24 mouse cellular contexts compared by ENCODE assay signal in the genomic region with DNA sequence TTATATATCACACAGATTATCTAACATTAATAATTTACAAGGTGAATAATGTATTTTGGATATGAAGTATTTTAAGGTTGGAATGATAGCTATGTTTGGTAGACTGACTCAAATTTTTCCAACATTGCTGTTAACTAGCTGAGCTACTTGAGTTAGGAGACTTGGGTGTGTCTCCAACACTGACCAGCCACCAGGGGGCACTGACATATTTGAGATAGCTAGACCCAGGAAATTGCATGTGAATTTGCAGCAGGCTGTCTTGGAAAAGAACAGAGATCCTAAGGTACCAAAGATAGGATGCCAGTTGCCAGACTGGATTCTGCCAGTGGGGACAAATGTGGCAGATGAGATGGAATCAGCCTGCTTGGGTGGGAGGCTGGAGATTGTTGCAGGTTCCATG. TPM values are rescaled to one million over a fixed set of nuclear protein-coding genes. Genes with fewer than 3 reads are reported as not detected.
A peak's percentile ranks its signal among the peaks of the same experiment; 100 is the strongest.
DNase-seq lines count a peak whose midpoint lies in the region; ATAC-seq and TF ChIP-seq lines count a peak whose summit lies in the region.
"Not testable (repeated sequence)": the region's sequence is repeated elsewhere in the genome, so short reads cannot be mapped to it uniquely, and the experiment has no call there.
"Had no signal": no experiment of that assay in that cellular context is flagged by ENCODE, and none has a peak within 500 bp of the region (broad histone marks: within the 10 kb centered on the region; RNA-seq: fewer than 3 reads in every experiment).

No protein-coding gene starts in this region.

- H3K79me2 ChIP-seq in MEL (ENCODE audit: control insufficient read depth, insufficient read depth, low read length, poor library complexity) = not testable (repeated sequence)

- TF ChIP-seq POLR2A in MEL (IDR thresholded peaks at IDR 0.05; ENCODE audit: control insufficient read depth in 1 of 2, insufficient read depth in 1 of 2, low read depth in 1 of 2, low read length in 2 of 2, poor library complexity in 1 of 2) = not testable (repeated sequence)

- 0 out of 2 replicates have a peak, but pooled peaks have one; percentile 51 for ATAC-seq in forebrain, embryonic 11.5 days (replicated peaks; ENCODE audit: low FRiP score)
- not testable (repeated sequence) for ATAC-seq in heart, postnatal 0 days (ENCODE audit: insufficient read depth, low read depth); liver, embryonic 14.5 days (ENCODE audit: insufficient read depth)
- peak; percentile 59 for ATAC-seq in megakaryocyte, adult 5-6 weeks (ENCODE audit: poor library complexity, severe bottlenecking)

- peak; percentile 6 for DNase-seq in MEL (ENCODE audit: low read depth, low spot score)
- not testable (repeated sequence) for DNase-seq in forebrain, embryonic 11.5 days (ENCODE audit: low spot score); heart, postnatal 0 days (ENCODE audit: low spot score); liver, embryonic 14.5 days (ENCODE audit: low read depth in 3 of 3, low spot score in 3 of 3)
- peak; percentile 4 for DNase-seq in kidney, adult 11 months
- peak; percentile 23 for DNase-seq in kidney, postnatal 14 days
- peak; percentile 2 for DNase-seq in right cerebral cortex, adult 18-20 months

- H3K27ac ChIP-seq in MEL (ENCODE audit: control insufficient read depth, low read depth, low read length); forebrain, embryonic 11.5 days (ENCODE audit: low read depth, low read length); heart, postnatal 0 days (ENCODE audit: low read depth); liver, embryonic 14.5 days: not testable (repeated sequence)

- TF ChIP-seq EP300 in MEL (IDR thresholded peaks at IDR 0.05; ENCODE audit: low read depth in 1 of 2, low read length in 2 of 2); heart, postnatal 0 days (IDR thresholded peaks at IDR 0.05; ENCODE audit: low read depth); liver, embryonic 14.5 days (IDR thresholded peaks at IDR 0.05; ENCODE audit: low read depth): not testable (repeated sequence)

- not testable (repeated sequence) for H3K9me3 ChIP-seq in MEL (replicated peaks; ENCODE audit: insufficient read depth, low read length); forebrain, embryonic 11.5 days (ENCODE audit: control insufficient read depth, low read length); heart, postnatal 0 days (replicated peaks; ENCODE audit: control insufficient read depth, low read length); liver, embryonic 14.5 days (ENCODE audit: control insufficient read depth, low read length)

- not testable (repeated sequence) for H3K4me3 ChIP-seq in MEL (ENCODE audit: control insufficient read depth in 1 of 2, insufficient read depth in 1 of 2, low read depth in 2 of 2, low read length in 2 of 2); forebrain, embryonic 11.5 days (ENCODE audit: low read depth, low read length); heart, postnatal 0 days (ENCODE audit: low read depth, low read length); liver, embryonic 14.5 days (ENCODE audit: insufficient read depth in 1 of 2, low read depth in 2 of 2, low read length in 2 of 2)

- not testable (repeated sequence) for H3K36me3 ChIP-seq in MEL (ENCODE audit: control insufficient read depth in 1 of 2, insufficient read depth in 2 of 2, low read length in 2 of 2); forebrain, embryonic 11.5 days (ENCODE audit: control insufficient read depth, insufficient read depth, low read length); heart, postnatal 0 days (replicated peaks; ENCODE audit: control insufficient read depth, insufficient read depth, low read length); liver, embryonic 14.5 days (replicated peaks; ENCODE audit: control insufficient read depth, insufficient read depth, low read depth)

- peak in 1 of 3 experiments; percentile 20; a peak in 2 of 6 replicates for TF ChIP-seq CTCF in MEL (IDR thresholded peaks at IDR 0.05 in 2 of 3, conservative IDR thresholded peaks at IDR 0.05 in 1 of 3; ENCODE audit: control insufficient read depth in 1 of 3, insufficient read depth in 1 of 3, low read depth in 2 of 3, low read length in 3 of 3, poor library complexity in 1 of 3, severe bottlenecking in 1 of 3)
- 0 out of 2 replicates have a peak, but pooled peaks have one; percentile 6 for TF ChIP-seq CTCF in heart, postnatal 0 days (IDR thresholded peaks at IDR 0.05; ENCODE audit: low read depth)
- 0 out of 2 replicates have a peak, but pooled peaks have one; percentile 15 for TF ChIP-seq CTCF in liver, embryonic 14.5 days (IDR thresholded peaks at IDR 0.05; ENCODE audit: low read depth)

- not testable (repeated sequence) for H3K4me1 ChIP-seq in MEL (ENCODE audit: control insufficient read depth in 1 of 2, insufficient read depth in 2 of 2, low read length in 2 of 2); forebrain, embryonic 11.5 days (replicated peaks; ENCODE audit: control insufficient read depth, insufficient read depth, low read length); heart, postnatal 0 days (ENCODE audit: control insufficient read depth, insufficient read depth); liver, embryonic 14.5 days (replicated peaks; ENCODE audit: control insufficient read depth in 2 of 2, insufficient read depth in 2 of 2, low read length in 1 of 2)

- H3K27me3 ChIP-seq in MEL (ENCODE audit: control insufficient read depth in 1 of 2, insufficient read depth in 2 of 2, low read length in 2 of 2); forebrain, embryonic 11.5 days (ENCODE audit: control insufficient read depth, insufficient read depth, low read length); heart, postnatal 0 days (ENCODE audit: control insufficient read depth, insufficient read depth, low read length); liver, embryonic 14.5 days (ENCODE audit: control insufficient read depth, insufficient read depth, low read length): not testable (repeated sequence)

- not testable (repeated sequence) for H3K4me2 ChIP-seq in forebrain, embryonic 11.5 days (ENCODE audit: low read depth, low read length, severe bottlenecking); heart, postnatal 0 days (ENCODE audit: low read depth, low read length); liver, embryonic 14.5 days (ENCODE audit: low read depth)

- H3K9ac ChIP-seq in MEL (ENCODE audit: control insufficient read depth, low read depth, low read length, poor library complexity, severe bottlenecking); forebrain, embryonic 11.5 days (ENCODE audit: low read length); heart, postnatal 0 days (replicated peaks; ENCODE audit: low read depth, low read length); liver, embryonic 14.5 days (replicated peaks): not testable (repeated sequence)

- TF ChIP-seq RAD21 in MEL (IDR thresholded peaks at IDR 0.05; ENCODE audit: low read depth, low read length) = peak; percentile 15

TF ChIP-seq in MEL, 35 proteins besides CTCF, POLR2A, EP300 and RAD21:
- peak; percentile 36 for TF ChIP-seq SMC3 (IDR thresholded peaks at IDR 0.05; ENCODE audit: low read depth, low read length)

RNA-seq across cellular contexts. Expression of gene Cyp4a12b, which starts 43.4 kb away (rescaled TPM):
- not detected in 2 replicates for total RNA-seq in MEL (2012; rRNA removed)
- polyA plus RNA-seq in MEL (2012; ENCODE audit: insufficient read depth in 1 of 2, insufficient read length in 2 of 2, low read depth in 1 of 2, low replicate concordance in 2 of 2, missing spikeins in 1 of 2) = not detected
- polyA plus RNA-seq in forebrain, embryonic 11.5 days (2014; fragmentation: Nextera tagmentation; extraction: Ambion mirVana) = not detected in 2 replicates
- total RNA-seq in heart, postnatal 0 days (2014; rRNA removed; ENCODE audit: low replicate concordance) = not detected in 2 replicates
- not detected in 2 replicates for polyA plus RNA-seq in heart, postnatal 0 days (2015; fragmentation: Nextera tagmentation; extraction: Ambion mirVana)
- not detected in 2 replicates for polyA plus RNA-seq in liver, embryonic 14.5 days (2012; rRNA removed)
- polyA plus RNA-seq in liver, embryonic 14.5 days (2014; fragmentation: Nextera tagmentation; extraction: Ambion mirVana) = not detected in 2 replicates
- total RNA-seq in megakaryocyte, adult 5-6 weeks (2015) = not detected in 2 replicates
- total RNA-seq in megakaryocyte, adult 5-6 weeks (2017) = not detected in 2 replicates
- total RNA-seq: adrenal gland, postnatal 25 days; gastrocnemius, postnatal 10 days; layer of hippocampus, postnatal 25 days; left cerebral cortex, postnatal 25 days had no signal
- polyA plus RNA-seq: embryonic facial prominence, embryonic 10.5 days; forebrain, embryonic 12.5 days; G1E; heart, embryonic 16.5 days; hindbrain, embryonic 14.5 days; intestine, embryonic 15.5 days; limb, embryonic 14.5 days; liver, embryonic 16.5 days; macrophage; midbrain, embryonic 14.5 days; neural tube, embryonic 14.5 days; stomach, embryonic 15.5 days had no signal
